ENCODE assay signal across 25 mouse cellular contexts in the genomic region with DNA sequence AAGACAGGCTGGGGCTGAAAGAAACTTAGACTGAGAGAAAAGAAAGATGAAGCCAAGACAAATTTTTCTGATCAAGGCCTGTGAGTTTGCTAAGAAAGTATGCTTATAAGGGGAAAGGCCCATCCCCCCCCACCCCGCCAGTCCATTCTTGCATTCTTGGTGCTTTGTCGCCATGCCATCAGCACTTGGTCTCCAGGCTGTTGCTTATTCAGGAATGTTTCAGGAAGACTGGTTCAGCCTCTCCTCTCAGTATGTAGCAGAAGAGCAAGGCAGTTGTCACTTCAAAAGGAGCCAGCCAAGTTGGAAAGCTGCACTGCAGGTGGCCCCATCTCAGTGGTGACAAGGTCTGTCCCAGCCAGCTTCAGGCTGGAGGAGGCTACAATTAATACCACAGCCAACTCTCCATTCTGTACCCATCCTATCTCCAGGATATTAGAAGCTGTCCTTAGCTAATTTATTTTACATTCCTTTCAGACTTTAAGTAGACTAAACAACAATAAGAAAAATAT.
DNase-seq lines count a peak whose midpoint lies in the region; ATAC-seq lines count a peak whose summit lies in the region.
"Had no signal": no experiment of that assay in that cellular context is flagged by ENCODE, and none has a peak within 500 bp of the region (broad histone marks: within the 10 kb centered on the region; RNA-seq: fewer than 3 reads in every experiment).

No protein-coding gene starts in this region.

- H3K4me1 ChIP-seq in hindbrain, embryonic 14.5 days (replicated peaks; ENCODE audit: control insufficient read depth, insufficient read depth, low read length): no peaks in the 10 kb centered on the region
- H3K4me1 ChIP-seq: embryonic facial prominence, embryonic 10.5 days; heart, embryonic 12.5 days; limb, embryonic 13.5 days; liver, embryonic 12.5 days; midbrain, embryonic 12.5 days; stomach, embryonic 15.5 days had no signal

- H3K4me3 ChIP-seq in hindbrain, embryonic 14.5 days (replicated peaks; ENCODE audit: low read length): no peak overlapping the region
- H3K4me3 ChIP-seq: embryonic facial prominence, embryonic 10.5 days; heart, embryonic 12.5 days; limb, embryonic 13.5 days; liver, embryonic 12.5 days; midbrain, embryonic 12.5 days; stomach, embryonic 15.5 days had no signal

- H3K9me3 ChIP-seq in hindbrain, embryonic 14.5 days (ENCODE audit: control insufficient read depth, low read length): no peaks in the 10 kb centered on the region
- H3K9me3 ChIP-seq: embryonic facial prominence, embryonic 10.5 days; G1E; heart, embryonic 12.5 days; limb, embryonic 13.5 days; liver, embryonic 12.5 days; midbrain, embryonic 12.5 days; stomach, embryonic 15.5 days had no signal

- peak; percentile 4 for DNase-seq in embryo, embryonic 10.5 days (ENCODE audit: low spot score)
- DNase-seq in embryo, embryonic 10 days (ENCODE audit: low spot score): no peak
- DNase-seq in ES-CJ7 (ENCODE audit: low read depth, low spot score) (peak; percentile 1), ZHBTc4 (ENCODE audit: low read depth, low spot score) (peak; percentile 60)
- no peak for DNase-seq in hindbrain, embryonic 14.5 days (ENCODE audit: low spot score)
- DNase-seq in layer of hippocampus, adult 11-12 months (ENCODE audit: low spot score): no peak
- no peak for DNase-seq in spleen, postnatal 4 days (ENCODE audit: low spot score in 2 of 2)
- no peak for DNase-seq in layer of hippocampus, postnatal 36 days
- DNase-seq: adrenal gland, postnatal 10 days; forebrain, postnatal 0 days; gastrocnemius, postnatal 25 days; heart, adult 18-20 months; heart, postnatal 10 days; lung, adult 18-20 months; lung, postnatal 10 days; right cerebral cortex, postnatal 4 days; thymus, postnatal 36 days had no signal

- peak; percentile 69; the same call in 1 of the 2 replicates for ATAC-seq in hindbrain, embryonic 14.5 days (ENCODE audit: low FRiP score)
- ATAC-seq: forebrain, postnatal 0 days; intestine, postnatal 0 days; liver, embryonic 12.5 days had no signal

- WGBS in hindbrain, embryonic 14.5 days: 33% methylated on average over 2 of the region's 2 CpGs

- H3K9ac ChIP-seq in hindbrain, embryonic 14.5 days: no peak overlapping the region
- H3K9ac ChIP-seq: forebrain, postnatal 0 days; heart, embryonic 12.5 days; limb, embryonic 13.5 days; liver, embryonic 12.5 days; midbrain, embryonic 12.5 days; stomach, embryonic 15.5 days had no signal

- H3K4me2 ChIP-seq in hindbrain, embryonic 14.5 days (replicated peaks): no peak overlapping the region
- H3K4me2 ChIP-seq: heart, embryonic 12.5 days; limb, embryonic 13.5 days; liver, embryonic 12.5 days; midbrain, embryonic 12.5 days; stomach, embryonic 15.5 days had no signal

- H3K27ac ChIP-seq in hindbrain, embryonic 14.5 days: no peak overlapping the region
- H3K27ac ChIP-seq: embryonic facial prominence, embryonic 10.5 days; limb, embryonic 13.5 days; liver, embryonic 12.5 days; midbrain, embryonic 12.5 days; stomach, embryonic 15.5 days had no signal

- no peaks in the 10 kb centered on the region for H3K27me3 ChIP-seq in hindbrain, embryonic 14.5 days (ENCODE audit: control insufficient read depth, insufficient read depth, low read length)
- H3K27me3 ChIP-seq: heart, embryonic 12.5 days; limb, embryonic 13.5 days; liver, embryonic 12.5 days; midbrain, embryonic 12.5 days; stomach, embryonic 15.5 days had no signal

- no peaks in the 10 kb centered on the region for H3K36me3 ChIP-seq in hindbrain, embryonic 14.5 days (replicated peaks; ENCODE audit: control insufficient read depth, insufficient read depth)
- H3K36me3 ChIP-seq: embryonic facial prominence, embryonic 10.5 days; G1E; heart, embryonic 12.5 days; limb, embryonic 13.5 days; liver, embryonic 12.5 days; midbrain, embryonic 12.5 days; stomach, embryonic 15.5 days had no signal

Comparison
In these comparisons a context has a peak if more than half of its experiments do, and no peak if none do; other contexts are left out.
1. DNase-seq: peak in embryo, embryonic 10.5 days (single experiment), ES-CJ7 (single experiment) and ZHBTc4 (single experiment); none in embryo, embryonic 10 days (single experiment), hindbrain, embryonic 14.5 days (single experiment), layer of hippocampus, adult 11-12 months (single experiment), spleen, postnatal 4 days (0 of 2) and layer of hippocampus, postnatal 36 days (0 of 2).